Mouse (Mus musculus) heart, adult 2 months (tissue): ENCODE results near the gene Prkar1b.
A peak's percentile ranks its signal among the peaks of the same experiment; 100 is the strongest.

ENCODE experiments used
- CTCF ChIP-seq: fragments of 200-600 bp; IDR thresholded peaks from 2 replicates; pipeline ENCODE4 v1.8.1; 2022; ENCODE audit warnings: antibody characterized with exemption, mild to moderate bottlenecking, moderate library complexity
- POLR2A ChIP-seq: fragments of 200-500 bp; IDR thresholded peaks from 2 replicates; pipeline ENCODE4 v1.6.1; 2011; ENCODE audit warnings: mild to moderate bottlenecking, low read depth, low read length, control low read depth; ENCODE audit not compliant: insufficient read depth

- TF ChIP-seq POLR2A (peak; percentile 38), CTCF (no peak; the same call in 1 of the 2 replicates)
These were observed 151.7 kb downstream of the Prkar1b start for GRCm38 (mm10) chr5:138997936-138998580.
